Mouse (Mus musculus): ENCODE measurements around the gene Ppl. TPM values are rescaled to one million over a fixed set of nuclear protein-coding genes. Genes with fewer than 3 reads are reported as not detected.

The Ppl gene
- total RNA-seq, 2 experiments from 2014 or later = 2.0 to 2.3 TPM

Other genes with a start within 250 kb of the Ppl start
- gene Mgrn1, start 246.2 kb downstream of the Ppl start, total RNA-seq (2021) = 100 to 1,000 TPM in 1 of 2 experiments, 10 to 100 TPM in 1; 88.0 to 106 TPM
- 10 to 100 TPM; 63.3 to 79.9 TPM for gene Nudt16l1, start 193.7 kb downstream of the Ppl start, total RNA-seq (2021)
- 10 to 100 TPM; 30.3 to 41.9 TPM for gene Anks3, start 168.2 kb downstream of the Ppl start, total RNA-seq (2021)
- not detected for gene Sept12, start 134.6 kb downstream of the Ppl start, total RNA-seq (2021)
- gene Smim22, start 125.1 kb downstream of the Ppl start, total RNA-seq (2021) = 1 to 10 TPM in 1 of 2 experiments, not detected in 1; 1.4 TPM
- 10 to 100 TPM; 33.0 to 43.7 TPM for gene Rogdi, start 118.9 kb downstream of the Ppl start, total RNA-seq (2021)
- gene Glyr1, start 82.6 kb downstream of the Ppl start, total RNA-seq (2021) = 10 to 100 TPM; 80.1 to 82.7 TPM
- gene Ubn1, start 82.4 kb downstream of the Ppl start, total RNA-seq (2021) = 10 to 100 TPM; 33.8 to 37.1 TPM
- under 1 TPM; 0.39 to 0.76 TPM for gene Sec14l5, start 14.7 kb upstream of the Ppl start, total RNA-seq (2021)
- 10 to 100 TPM; 19.3 to 20.2 TPM for gene Nagpa, start 71.6 kb upstream of the Ppl start, total RNA-seq (2021)
- gene AU021092, start 89.9 kb upstream of the Ppl start, total RNA-seq (2021) = 10 to 100 TPM; 13.5 to 14.8 TPM
- gene Alg1, start 101.2 kb upstream of the Ppl start, total RNA-seq (2021) = 10 to 100 TPM; 28.1 to 28.7 TPM
- 10 to 100 TPM; 30.4 to 36.6 TPM for gene Eef2kmt, start 123.6 kb upstream of the Ppl start, total RNA-seq (2021)